Mouse (Mus musculus): ENCODE measurements around the gene 2610507B11Rik.
"Not testable (repeated sequence)": the region's sequence is repeated elsewhere in the genome, so short reads cannot be mapped to it uniquely, and the experiment has no call there.

2610507B11Rik gene

DNA sequence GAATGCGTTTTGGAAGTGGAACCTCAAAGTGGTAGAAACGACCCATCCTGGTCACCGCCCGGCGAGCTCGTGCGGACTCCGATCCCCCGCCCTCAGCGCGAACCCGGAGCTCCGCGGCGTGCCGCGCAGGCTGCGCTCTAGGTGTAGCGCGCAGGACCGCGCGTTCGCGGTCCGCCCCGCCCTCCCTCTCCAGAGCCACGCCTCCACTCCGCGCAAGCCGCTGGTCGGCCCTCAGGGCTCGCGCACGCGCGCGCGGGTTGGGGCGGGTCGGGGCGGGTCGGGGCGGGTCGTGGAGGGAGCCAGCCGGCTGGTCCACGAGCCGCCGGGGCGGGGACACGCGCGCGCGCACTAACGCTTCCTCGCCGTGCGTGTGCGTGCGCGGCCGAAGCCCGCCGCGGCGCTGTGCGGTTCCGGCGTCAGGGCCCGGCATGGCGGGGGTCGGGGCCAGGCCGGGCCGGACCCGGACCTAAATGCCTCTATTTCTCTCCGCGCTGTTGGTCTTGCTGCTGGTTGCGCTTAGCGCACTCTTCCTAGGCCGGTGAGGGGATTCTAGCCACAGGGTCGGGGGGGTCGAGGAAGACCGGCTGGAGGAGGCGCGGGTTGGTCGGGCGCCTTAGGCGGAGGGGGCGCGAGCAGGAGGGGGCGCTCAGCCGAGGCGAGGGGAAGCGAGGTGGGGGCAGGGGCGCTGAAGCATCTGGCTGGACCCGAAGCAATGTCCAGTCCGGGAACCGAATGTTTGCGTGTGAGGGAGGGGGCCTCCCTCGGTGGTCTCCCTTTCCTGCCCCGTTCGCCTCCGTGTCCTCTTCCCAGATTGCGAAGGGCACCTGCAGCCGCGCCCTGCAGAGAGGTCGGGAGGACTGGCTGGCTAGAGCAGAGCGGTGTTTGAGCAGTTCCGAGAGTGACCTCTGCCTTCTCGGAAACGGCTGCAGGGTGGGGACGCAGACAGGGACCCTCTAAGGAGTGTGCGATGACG, at the start of gene 2610507B11Rik:
Gene 2610507B11Rik (plus strand): TSS at position 373 of the 973 bp plus-strand sequence.
- in situ Hi-C loops (cut with MseI, MboI) = no loop called here

DNA sequence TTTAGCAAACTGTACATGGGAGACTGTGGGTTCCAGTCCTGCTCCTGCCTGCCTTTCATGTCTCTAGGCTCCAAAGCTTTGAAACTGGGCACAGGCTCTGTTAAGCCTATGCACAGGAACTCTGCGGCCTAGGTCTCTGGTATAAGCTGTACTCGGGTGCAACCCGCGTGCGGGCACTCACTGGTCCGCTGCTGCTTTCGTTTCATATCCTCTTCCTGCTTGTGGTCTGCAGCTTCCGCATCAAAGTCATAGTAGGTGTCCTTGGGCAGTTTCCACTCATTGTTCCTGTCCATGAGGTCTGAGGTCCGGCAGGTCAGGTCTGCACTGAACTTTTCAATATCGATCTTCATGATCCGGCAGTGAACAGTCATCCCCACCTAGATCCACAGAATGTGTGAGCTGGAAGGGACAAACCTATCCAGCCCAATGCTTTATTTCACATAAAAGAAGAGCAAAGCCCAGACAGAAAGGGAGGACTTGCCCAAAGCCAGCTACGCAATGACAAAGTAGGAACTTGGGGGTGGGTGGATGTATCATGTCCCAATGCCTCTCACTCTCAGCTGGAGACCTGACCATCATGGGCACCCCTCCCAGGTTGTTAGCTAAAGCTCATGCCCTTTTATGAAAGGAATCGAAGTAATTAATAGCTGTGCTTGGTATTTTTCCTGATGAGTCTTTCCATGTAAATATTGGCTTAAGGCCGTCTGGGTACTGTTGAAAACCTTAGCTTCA, 48.3 kb upstream of the 2610507B11Rik start:
- in situ Hi-C loops (cut with MseI, MboI) = no loop called here

DNA sequence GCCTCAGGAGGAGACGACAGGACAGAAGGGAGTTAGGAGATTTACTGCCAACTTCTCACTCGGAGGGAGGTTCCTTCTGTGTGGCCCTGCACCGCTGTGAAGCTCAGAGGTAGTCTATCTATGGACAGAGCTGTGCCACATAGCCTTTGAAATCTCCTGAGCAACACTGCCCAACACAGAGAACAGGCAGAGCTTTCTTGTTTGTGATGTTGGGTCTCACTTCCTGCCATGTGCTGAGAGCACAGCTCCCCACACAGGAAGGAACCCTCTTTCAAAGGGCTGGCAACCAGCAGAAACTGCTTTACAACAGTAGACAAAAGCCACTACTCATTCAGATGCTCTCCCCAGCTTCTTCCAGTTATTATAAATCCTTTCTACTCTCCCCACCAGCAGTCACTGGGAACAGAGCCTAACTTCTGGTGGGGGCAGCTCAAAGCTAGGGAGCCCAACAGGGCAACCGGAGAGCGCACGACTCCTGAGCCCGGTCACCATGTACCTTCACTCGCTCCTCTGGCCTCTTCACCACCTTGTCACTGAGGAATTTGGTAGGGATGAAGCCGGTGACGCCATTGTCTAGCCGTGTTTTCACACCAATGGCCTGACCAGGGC, 45.7 kb upstream of the 2610507B11Rik start:
- in situ Hi-C loops (cut with MseI, MboI) = no loop called here

DNA sequence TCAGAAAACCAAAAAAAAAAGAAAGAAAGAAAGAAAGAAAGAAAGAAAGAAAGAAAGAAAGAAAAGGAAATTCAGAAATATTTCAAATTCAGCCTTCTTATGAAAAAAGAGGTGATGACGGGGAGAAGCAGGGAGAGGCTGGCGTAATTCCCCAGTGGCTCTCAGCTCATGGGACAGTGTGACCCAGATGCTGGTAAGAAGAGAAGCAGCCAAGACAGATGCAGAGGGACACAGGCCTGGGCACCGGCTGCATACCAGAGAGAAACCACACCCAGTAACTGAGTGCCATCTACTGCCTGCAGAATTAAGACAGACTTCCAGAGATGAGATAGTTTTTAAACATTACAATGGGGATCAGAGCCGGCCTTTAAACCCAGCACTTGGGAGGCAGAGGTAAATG, 38.0 kb upstream of the 2610507B11Rik start:
- in situ Hi-C loops (cut with MseI, MboI) = no loop called here

GRCm38 (mm10) chr11:78231518-78231917, 30.0 kb upstream of the 2610507B11Rik start:
- in situ Hi-C loops (cut with MseI, MboI) = no loop called here

DNA sequence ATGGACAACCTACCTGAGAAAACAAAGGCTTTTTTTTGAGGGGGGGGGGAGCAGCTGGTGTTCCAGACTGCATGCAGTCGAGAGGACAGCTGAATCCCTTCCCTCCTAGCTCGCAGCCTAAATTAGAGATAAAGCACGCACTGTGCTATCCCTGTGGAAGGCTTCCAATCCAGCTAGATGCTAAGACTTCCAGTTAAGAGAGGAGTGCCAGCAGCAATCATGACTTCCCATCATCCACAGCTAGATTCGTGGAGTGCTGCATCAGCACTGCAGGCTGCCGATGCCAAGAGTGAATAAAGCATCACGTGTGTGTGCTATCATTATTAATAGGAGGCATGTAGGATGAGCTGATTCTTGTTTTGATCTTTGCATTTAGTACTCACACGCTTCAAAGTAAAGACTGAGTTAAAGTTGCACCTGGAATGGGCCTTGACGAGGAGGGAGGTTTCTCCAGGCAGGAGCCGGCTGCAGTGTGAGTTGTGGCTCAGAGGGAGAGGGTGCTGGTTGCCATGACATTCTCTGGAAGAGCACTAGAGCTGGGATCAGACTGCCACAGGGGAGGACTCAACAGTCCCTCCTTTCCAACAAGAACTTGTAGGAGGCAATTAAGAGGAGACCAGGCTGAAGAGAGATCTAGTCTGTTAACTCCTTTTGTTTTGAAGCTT, 21.2 kb upstream of the 2610507B11Rik start:
- in situ Hi-C loops (cut with MseI, MboI) = no loop called here

- in situ Hi-C loops (cut with MseI, MboI) = no loop called here
Measured at GRCm38 (mm10) chr11:78245261-78245626, 16.3 kb upstream of the 2610507B11Rik start.

- in situ Hi-C loops (cut with MseI, MboI) = no loop called here
Measured at GRCm38 (mm10) chr11:78245627-78246317, 15.8 kb upstream of the 2610507B11Rik start, which contains the start of the genes Sdf2 and Supt6. Sdf2 (plus strand) TSS chr11:78245746. Supt6 (minus strand) TSS chr11:78245987.

- in situ Hi-C loops (cut with MseI, MboI) = no loop called here
Measured at GRCm38 (mm10) chr11:78246318-78247011, 15.1 kb upstream of the 2610507B11Rik start.

DNA sequence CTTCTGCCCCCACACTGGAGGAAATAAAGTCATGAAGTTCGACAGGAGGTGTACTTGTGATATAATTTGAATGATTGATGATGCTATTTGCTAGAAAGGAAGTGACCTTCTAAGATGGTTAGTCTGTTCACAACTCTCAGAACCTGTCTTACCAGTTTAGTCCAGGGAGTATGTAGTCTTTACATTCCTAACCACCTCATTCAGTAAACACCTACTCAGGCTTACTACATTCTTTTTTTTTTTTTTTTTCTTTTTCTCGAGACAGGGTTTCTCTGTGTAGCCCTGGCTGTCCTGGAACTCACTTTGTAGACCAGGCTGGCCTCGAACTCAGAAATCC, 14.6 kb upstream of the 2610507B11Rik start:
- in situ Hi-C loops (cut with MseI, MboI) = no loop called here

GRCm38 (mm10) chr11:78247727-78248140, 13.8 kb upstream of the 2610507B11Rik start:
- in situ Hi-C loops (cut with MseI, MboI) = no loop called here

DNA sequence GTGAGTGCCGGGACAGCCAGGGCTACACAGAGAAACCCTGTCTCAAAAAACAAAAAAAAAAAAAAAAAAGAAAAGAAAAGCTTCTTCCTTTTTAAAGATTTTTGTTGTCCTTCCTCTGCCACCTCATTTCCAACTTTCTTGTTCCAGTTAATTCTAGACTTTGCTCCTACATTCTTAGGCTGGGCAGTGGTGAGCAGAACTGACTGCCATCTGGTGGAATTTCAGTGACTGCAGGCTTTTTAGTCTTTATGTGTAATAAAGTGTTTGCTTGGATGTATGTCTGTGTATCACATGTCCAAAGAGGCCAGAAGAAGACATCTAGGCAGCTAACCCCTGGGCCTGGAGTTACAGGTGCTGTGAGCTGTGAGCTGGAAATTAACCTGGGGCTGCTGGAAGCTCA, 4.9 kb upstream of the 2610507B11Rik start:
- in situ Hi-C loops (cut with MseI, MboI) = no loop called here

DNA sequence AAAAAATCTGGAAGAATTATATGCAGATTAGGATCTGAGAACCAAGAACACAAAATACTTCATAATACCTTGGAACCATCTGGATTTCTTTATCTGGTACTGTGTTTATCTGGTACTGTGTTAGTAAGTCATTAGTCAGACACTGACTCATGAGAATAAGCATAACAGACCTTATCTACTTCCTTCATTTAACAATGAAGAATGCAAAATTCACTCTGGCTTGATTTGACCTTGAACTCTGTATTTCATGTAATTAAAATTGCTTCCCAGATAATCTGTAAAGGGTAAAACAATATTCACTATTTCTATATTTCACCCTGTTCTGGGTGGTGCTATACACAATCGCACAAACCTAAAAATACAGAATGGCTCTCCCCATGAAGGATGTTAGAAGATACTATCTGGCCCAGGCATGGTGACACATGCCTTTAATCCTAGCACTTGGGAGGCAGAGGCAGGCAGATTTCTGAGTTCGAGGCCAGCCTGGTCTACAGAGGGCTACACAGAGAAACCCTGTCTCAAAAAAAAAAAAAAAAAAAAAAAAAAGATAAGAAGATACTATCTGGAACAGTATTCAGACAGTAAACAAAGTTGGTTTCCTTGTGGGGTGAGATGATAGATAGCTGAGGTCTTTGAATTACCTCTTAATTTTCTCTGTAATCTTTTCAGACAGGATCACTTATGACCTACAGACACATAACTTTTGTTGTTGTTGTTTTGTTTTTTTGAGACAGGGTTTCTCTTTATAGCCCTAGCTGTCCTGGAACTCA, 878 bp upstream of the 2610507B11Rik start:
- in situ Hi-C loops (cut with MseI, MboI) = no loop called here

GRCm38 (mm10) chr11:78262550-78262949, 998 bp downstream of the 2610507B11Rik start:
- in situ Hi-C loops (cut with MseI, MboI) = no loop called here

GRCm38 (mm10) chr11:78265571-78265970, 4.0 kb downstream of the 2610507B11Rik start:
- in situ Hi-C loops (cut with MseI, MboI) = no loop called here

- in situ Hi-C loops (cut with MseI, MboI) = no loop called here
Measured at GRCm38 (mm10) chr11:78271986-78272385, 10.4 kb downstream of the 2610507B11Rik start.

DNA sequence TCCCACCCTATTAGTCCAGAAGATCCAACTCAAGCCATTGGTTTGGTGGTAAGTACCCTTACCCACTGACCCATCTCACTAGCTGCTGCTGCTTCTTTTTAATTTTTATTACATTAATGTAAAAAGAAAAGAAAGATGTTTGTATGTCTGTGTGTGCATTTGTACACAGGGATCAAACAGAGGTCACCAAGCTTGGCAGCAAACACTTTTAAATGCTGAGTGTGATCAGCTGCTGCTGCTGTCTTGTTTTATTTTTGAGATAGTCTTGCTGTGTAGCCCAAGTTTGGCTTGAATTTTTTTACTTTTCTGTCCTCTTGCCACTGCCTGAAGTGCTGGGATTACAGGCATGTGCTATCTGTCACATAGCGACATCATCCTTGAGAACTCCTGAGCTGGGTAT, 14.0 kb downstream of the 2610507B11Rik start:
- in situ Hi-C loops (cut with MseI, MboI) = no loop called here

GRCm38 (mm10) chr11:78276169-78276568, 14.6 kb downstream of the 2610507B11Rik start:
- in situ Hi-C loops (cut with MseI, MboI) = not testable (repeated sequence)

GRCm38 (mm10) chr11:78278853-78279252, 17.3 kb downstream of the 2610507B11Rik start:
- in situ Hi-C loops (cut with MseI, MboI) = no loop called here

GRCm38 (mm10) chr11:78279586-78279985, 18.0 kb downstream of the 2610507B11Rik start:
- in situ Hi-C loops (cut with MseI, MboI) = no loop called here

Data from mouse trophoblast stem cell (cell line).